Mouse (Mus musculus) midbrain, embryonic 13.5 days (tissue): ENCODE measurements around the gene Shisa2. TPM values are rescaled to one million over a fixed set of nuclear protein-coding genes. Genes with fewer than 3 reads are reported as not detected.
A peak's percentile ranks its signal among the peaks of the same experiment; 100 is the strongest.

Experiments used
- ATAC-seq: fragments of 200-750 bp; cut with Nextera tagmentation; 2 replicates; pipeline ENCODE4 v1.8.0; 2017; ENCODE audit warnings: mild to moderate bottlenecking, moderate TSS enrichment, moderate library complexity
- H3K27ac ChIP-seq: fragments of 300-500 bp; sonication (generic); 2 replicates; pipeline ENCODE4 v1.5.1; 2015; ENCODE audit warnings: inconsistent platforms, mild to moderate bottlenecking, moderate library complexity
- H3K27me3 ChIP-seq: fragments of 300-500 bp; sonication (generic); 2 replicates; pipeline ENCODE4 v1.6.1; 2015; ENCODE audit warnings: mild to moderate bottlenecking, inconsistent platforms
- H3K36me3 ChIP-seq: fragments of 300-500 bp; sonication (generic); 2 replicates; pipeline ENCODE4 v1.6.1; 2015; ENCODE audit warnings: mild to moderate bottlenecking, inconsistent platforms
- H3K4me1 ChIP-seq: fragments of 300-500 bp; sonication (generic); replicated peaks from 2 replicates; pipeline ENCODE4 v1.6.1; 2015; ENCODE audit warnings: inconsistent platforms
- H3K4me2 ChIP-seq: fragments of 300-500 bp; sonication (generic); replicated peaks from 2 replicates; pipeline ENCODE4 v1.6.1; 2015; ENCODE audit warnings: moderate library complexity, mild to moderate bottlenecking, inconsistent platforms
- H3K4me3 ChIP-seq: fragments of 300-500 bp; sonication (generic); replicated peaks from 2 replicates; pipeline ENCODE4 v1.5.1; 2015; ENCODE audit warnings: mild to moderate bottlenecking, inconsistent platforms
- H3K9ac ChIP-seq: fragments of 300-500 bp; sonication (generic); replicated peaks from 2 replicates; pipeline ENCODE4 v1.6.1; 2015; ENCODE audit warnings: mild to moderate bottlenecking, inconsistent platforms
- H3K9me3 ChIP-seq: fragments of 300-500 bp; sonication (generic); 2 replicates; pipeline ENCODE4 v1.6.1; 2016; ENCODE audit warnings: mild to moderate bottlenecking, inconsistent platforms
- WGBS: fragments of 180-500 bp; shearing (Covaris S2); methylation state at CpG from one replicate; pipeline ENCODE4 v1.1.7; 2015; 5-methylcytosine and 5-hydroxymethylcytosine counted together
- polyA plus RNA-seq: library from polyadenylated mRNA; unstranded; fragments of >200 nt; fragmentation: Nextera tagmentation; extraction: Ambion mirVana; gene quantifications from 2 replicates; pipeline ENCODE4 v1.2.1, GENCODE M21; 2015

Shisa2 gene
- polyA plus RNA-seq = 2.1 and 6.2 TPM in 2 replicates

DNA sequence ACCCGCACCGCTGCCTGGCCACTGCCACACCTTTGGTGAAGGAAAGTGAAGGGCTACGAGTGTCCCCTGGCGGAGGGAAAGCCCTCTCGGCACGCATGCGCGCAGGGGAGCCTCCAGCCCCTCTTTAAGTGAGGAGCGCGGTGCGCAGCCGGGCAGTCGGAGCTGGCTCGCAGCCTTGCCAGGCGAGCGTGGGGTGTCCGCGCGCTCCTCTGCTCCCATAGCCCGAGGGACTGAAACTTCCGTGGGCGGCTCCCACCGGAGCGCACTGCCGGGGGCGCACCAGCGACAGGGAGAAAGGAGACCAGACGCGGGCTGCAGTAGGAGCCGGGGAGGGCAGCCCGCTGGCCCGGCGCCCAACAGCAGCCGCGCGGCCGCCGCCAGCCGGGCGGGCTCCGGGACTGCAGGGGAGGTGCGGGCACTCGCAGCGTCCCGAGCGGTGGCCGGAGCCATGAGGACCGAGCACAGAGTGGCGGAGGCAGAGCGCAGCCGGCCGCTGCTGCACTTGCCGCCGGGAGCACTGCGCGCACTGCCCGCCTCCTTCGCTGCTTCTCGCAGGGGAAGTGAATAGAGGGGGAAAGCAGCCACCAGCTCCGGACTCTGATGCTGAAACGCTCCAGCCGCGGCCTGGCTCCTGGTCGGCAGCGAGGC, at the start of gene Shisa2:
Gene Shisa2 (plus strand): TSS at position 151 of the 648 bp plus-strand sequence.
- WGBS = under 1% methylated on average over 65 of the region's 65 CpGs

DNA sequence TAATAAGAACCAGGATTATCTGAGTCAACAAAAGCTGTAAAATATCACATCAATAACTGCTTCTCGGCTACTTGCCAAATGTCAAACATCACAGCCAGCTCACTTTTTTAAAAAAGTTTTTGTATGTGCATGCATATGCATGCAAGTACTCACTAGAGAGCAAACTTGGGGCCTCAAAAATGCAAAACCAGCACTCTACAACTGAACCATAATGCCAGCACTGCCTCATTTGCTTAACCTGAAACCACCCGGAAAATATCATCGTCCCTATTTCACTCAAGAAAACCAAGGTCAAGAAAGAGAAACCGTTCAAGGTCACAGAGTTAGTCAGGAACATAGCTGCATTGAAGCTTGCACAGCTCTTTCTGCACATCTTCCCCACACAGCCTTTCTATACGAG, 48.7 kb upstream of the Shisa2 start:
- Histone ChIP-seq H3K9ac (no peak overlapping the region), H3K4me1 (no peaks in the 10 kb centered on the region), H3K4me2 (no peak overlapping the region), H3K36me3 (peaks cover 45% of the 10 kb centered on the region), H3K27ac (no peak overlapping the region), H3K27me3 (no peaks in the 10 kb centered on the region), H3K4me3 (no peak overlapping the region), H3K9me3 (no peaks in the 10 kb centered on the region)
- no peak for ATAC-seq
- WGBS = 95% methylated on average over 5 of the region's 5 CpGs

More for the DNA sequence above, at the start of gene Shisa2:
- peaks cover 27% of the 10 kb centered on the region for H3K4me1 ChIP-seq
- H3K4me3 ChIP-seq = peak within 1 kb of the TSS; percentile 65
- ATAC-seq = peak; percentile 94
- peak within 1 kb of the TSS; percentile 79 for H3K27ac ChIP-seq
- H3K36me3 ChIP-seq = peaks cover 8% of the 10 kb centered on the region
- H3K9me3 ChIP-seq = no peaks in the 10 kb centered on the region
- H3K9ac ChIP-seq = peak within 1 kb of the TSS; percentile 74
- peaks cover 53% of the 10 kb centered on the region for H3K27me3 ChIP-seq
- H3K4me2 ChIP-seq = peak within 1 kb of the TSS; percentile 81

DNA sequence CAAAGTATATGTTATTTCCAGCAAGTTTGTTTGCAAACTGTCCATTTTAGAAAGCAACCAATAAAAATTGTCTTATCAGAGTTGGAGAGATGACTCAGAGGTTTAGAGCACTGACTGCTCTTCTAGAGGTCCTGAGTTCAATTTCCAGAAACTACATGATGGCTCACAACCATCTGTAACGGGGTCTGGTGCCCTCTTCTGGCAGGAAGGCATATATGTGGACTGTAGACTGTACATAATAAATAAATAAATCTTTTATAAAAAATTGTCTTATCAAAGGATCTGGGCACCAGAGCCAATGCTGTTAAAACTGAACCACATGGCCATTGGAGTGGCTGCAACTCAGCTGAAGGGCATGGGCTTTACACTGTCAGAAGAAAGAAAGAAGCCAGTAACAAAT, 34.5 kb upstream of the Shisa2 start:
- no peaks in the 10 kb centered on the region for H3K27me3 ChIP-seq

DNA sequence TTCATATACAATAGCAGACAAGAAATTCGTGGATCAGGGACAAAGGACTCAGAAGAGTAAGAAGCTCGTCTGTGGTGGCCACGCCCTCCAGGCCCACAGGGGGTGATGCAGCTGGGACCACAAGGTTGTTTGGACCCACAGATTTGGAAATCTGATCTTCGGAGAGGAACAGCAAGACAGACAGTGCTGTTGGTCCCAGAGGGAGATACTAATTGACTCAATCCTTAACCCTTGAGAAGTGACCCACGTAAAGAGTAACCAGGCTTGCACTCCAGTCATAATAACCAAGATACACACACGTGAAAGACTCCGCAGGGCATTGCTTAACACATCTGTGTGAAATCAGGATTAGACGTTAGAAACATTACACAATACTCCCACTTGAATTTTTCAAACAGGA, 33.2 kb upstream of the Shisa2 start:
- Histone ChIP-seq H3K9ac (no peak overlapping the region), H3K27ac (no peak overlapping the region), H3K4me2 (no peak overlapping the region), H3K9me3 (no peaks in the 10 kb centered on the region), H3K4me3 (no peak overlapping the region), H3K4me1 (peaks cover 5% of the 10 kb centered on the region), H3K36me3 (peaks cover 44% of the 10 kb centered on the region), H3K27me3 (no peaks in the 10 kb centered on the region)
- no peak for ATAC-seq
- 71% methylated on average over 8 of the region's 8 CpGs for WGBS

More for the DNA sequence above, 34.5 kb upstream of the Shisa2 start:
- 83% methylated on average over 1 of the region's 1 CpGs for WGBS
- no peaks in the 10 kb centered on the region for H3K9me3 ChIP-seq
- H3K9ac ChIP-seq = no peak overlapping the region
- no peak overlapping the region for H3K4me2 ChIP-seq
- ATAC-seq = no peak
- no peak overlapping the region for H3K27ac ChIP-seq
- H3K4me3 ChIP-seq = no peak overlapping the region
- H3K36me3 ChIP-seq = peaks cover 56% of the 10 kb centered on the region
- H3K4me1 ChIP-seq = no peaks in the 10 kb centered on the region

DNA sequence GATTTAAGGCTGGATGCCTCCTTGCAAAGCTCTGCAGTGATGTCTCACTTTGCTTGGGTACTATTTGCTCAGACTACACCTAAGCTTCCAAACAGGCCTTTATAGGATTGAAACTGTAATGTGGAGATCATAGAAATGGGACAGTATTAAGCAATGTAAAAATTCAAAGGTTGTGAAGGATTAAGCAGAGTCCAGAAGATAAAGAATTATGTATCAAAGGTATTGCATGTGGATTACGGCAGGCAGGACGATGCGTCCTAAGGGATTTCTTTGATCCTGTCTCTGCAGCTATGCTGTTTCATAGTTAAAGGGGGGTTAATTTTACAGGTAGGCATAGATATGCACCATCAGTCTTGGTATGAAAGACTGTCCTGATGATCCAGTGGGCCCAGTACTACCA, 32.5 kb upstream of the Shisa2 start:
- no peaks in the 10 kb centered on the region for H3K9me3 ChIP-seq
- no peak overlapping the region for H3K27ac ChIP-seq
- no peak for ATAC-seq
- peaks cover 9% of the 10 kb centered on the region for H3K4me1 ChIP-seq
- WGBS = 89% methylated on average over 3 of the region's 3 CpGs
- no peak overlapping the region for H3K4me2 ChIP-seq
- no peak overlapping the region for H3K4me3 ChIP-seq
- no peak overlapping the region for H3K9ac ChIP-seq
- no peaks in the 10 kb centered on the region for H3K27me3 ChIP-seq
- H3K36me3 ChIP-seq = peaks cover 43% of the 10 kb centered on the region

DNA sequence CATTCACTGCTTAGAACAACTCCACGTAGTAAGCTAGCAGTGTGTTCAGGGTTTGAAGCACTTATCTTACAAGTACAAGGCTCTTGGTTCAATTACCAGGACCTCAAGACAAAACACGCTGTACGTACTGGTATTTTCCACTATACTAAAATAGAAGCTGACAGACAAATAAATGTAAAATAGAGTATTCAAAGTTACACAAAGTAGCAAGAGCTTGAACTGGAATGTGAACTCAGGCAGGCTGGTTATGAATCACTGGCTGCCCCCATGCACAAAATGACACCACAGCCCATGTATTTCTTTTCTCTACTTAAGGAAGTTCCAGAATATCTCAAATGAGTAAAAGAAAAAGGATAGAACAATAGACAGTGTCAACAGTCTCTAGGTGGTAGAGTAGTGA, 30.1 kb upstream of the Shisa2 start:
- 92% methylated on average over 3 of the region's 3 CpGs for WGBS
- no peak overlapping the region for H3K4me2 ChIP-seq

DNA sequence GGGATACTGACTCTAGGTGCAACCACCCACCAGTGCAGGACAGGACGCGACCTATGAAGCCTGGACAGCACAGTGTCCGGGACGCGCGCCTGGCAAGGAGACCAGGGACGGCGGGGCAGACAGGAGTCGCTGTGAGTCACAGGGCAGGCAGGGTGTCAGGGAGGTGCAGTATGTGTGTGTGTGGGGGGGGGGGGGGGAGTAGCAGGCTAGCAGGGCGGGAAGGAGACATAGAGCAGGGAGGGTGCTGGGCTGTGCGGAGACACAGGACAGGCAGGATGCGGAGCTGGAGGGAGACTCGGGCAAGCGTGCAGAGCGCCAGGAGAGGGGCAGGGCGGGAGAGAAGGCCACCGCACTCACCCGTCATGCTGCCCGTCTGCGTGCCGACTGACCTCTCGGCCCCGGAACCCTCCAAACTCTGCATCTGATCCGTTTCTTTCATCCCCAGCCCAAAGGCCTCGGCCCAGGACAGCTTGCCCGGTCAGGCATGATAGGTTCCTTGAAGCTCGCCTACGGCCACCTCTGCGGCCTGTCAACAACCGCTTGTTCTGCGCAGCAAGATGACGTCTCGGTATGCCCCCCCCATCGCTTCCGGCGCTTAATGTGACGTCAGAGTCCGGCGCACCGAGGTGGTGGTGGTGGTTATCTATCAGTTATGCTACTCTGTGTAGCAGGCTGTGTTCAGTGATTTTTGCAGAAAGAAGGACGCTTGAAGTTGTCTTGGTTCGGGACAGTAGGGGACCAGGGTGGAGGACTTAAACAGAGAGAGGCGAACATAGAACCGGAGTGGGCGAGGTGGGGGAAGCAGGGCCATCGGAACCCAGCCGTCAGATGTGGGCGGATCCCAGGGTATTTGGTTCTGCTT, 27.5 kb upstream of the Shisa2 start, which contains the start of gene Cdadc1:
Gene Cdadc1 (minus strand): TSS at position 562 of the 862 bp plus-strand sequence.
- Histone ChIP-seq H3K9ac (peak within 1 kb of the TSS; percentile 89), H3K27me3 (0 out of 2 replicates have a peak, but pooled peaks cover 2% of the 10 kb centered on the region), H3K36me3 (peaks cover 8% of the 10 kb centered on the region; the same call in 1 of the 2 replicates), H3K4me2 (peak within 1 kb of the TSS; percentile 94), H3K4me3 (peak within 1 kb of the TSS; percentile 94), H3K27ac (peak within 1 kb of the TSS; percentile 62), H3K4me1 (peaks cover 13% of the 10 kb centered on the region), H3K9me3 (no peaks in the 10 kb centered on the region)
- WGBS = under 1% methylated on average over 44 of the region's 48 CpGs
- peak; percentile 94 for ATAC-seq

More for the DNA sequence above, 30.1 kb upstream of the Shisa2 start:
- no peak overlapping the region for H3K27ac ChIP-seq
- peaks cover 13% of the 10 kb centered on the region for H3K4me1 ChIP-seq
- no peak for ATAC-seq
- no peak overlapping the region for H3K4me3 ChIP-seq
- peaks cover 25% of the 10 kb centered on the region for H3K36me3 ChIP-seq
- no peaks in the 10 kb centered on the region for H3K9me3 ChIP-seq
- no peaks in the 10 kb centered on the region for H3K27me3 ChIP-seq
- H3K9ac ChIP-seq = no peak overlapping the region

DNA sequence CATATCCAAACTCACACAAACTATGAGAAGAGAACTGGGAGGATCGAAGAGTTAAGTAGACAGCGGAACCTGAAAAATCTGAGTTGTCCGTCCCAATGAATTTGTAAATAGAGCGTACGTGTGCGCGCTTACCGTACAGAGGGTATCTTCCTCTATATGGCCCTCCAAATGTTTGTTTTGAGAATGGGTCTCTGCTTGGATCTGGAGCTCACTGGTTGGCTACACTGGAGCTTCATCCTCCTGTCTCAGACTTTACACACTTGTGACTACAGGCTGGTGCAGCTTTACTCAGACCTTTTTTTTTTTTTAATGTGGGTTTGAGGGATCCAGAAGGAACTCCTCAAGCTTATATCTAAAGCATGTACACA, 26.9 kb upstream of the Shisa2 start:
- Histone ChIP-seq H3K4me3 (peak overlapping the region; percentile 94), H3K4me1 (peaks cover 13% of the 10 kb centered on the region), H3K27me3 (0 out of 2 replicates have a peak, but pooled peaks cover 8% of the 10 kb centered on the region), H3K9ac (peak overlapping the region; percentile 89), H3K27ac (peak overlapping the region; percentile 62), H3K9me3 (no peaks in the 10 kb centered on the region), H3K36me3 (peaks cover 6% of the 10 kb centered on the region; the same call in 1 of the 2 replicates), H3K4me2 (peak overlapping the region; percentile 60)
- peak; percentile 41; the same call in 1 of the 2 replicates for ATAC-seq
- 3% methylated on average over 8 of the region's 8 CpGs for WGBS

DNA sequence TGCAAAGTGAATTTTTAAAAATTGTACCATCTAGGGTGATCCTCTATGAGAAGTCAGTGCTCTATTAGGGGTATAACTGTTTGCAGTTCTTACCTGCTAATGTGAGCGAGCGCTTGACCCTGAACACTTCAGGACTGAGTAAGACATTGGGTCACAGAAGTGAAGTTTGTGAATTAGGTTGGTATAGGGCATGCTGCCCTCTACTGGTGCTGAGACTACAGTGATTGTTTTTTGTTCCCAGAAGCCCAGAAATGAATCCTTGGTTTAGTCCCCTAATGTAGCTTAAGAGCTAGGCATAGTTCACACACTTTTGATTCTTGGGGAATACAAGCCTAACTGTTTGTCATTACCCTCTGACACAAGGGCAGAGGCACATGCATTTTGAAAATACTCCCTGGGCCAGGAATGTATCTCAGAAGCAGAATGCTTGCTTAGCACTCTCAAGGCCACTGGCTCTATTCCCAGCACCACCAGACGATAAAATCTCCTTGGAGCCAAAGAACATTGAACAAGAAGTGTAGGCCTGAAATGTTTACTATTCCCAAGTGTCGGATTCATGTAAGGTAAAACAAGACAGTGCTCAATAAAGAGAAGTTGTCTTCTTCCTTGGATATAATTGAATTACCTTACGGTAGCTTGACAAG, 21.0 kb upstream of the Shisa2 start:
- no peaks in the 10 kb centered on the region for H3K9me3 ChIP-seq
- H3K4me1 ChIP-seq = no peaks in the 10 kb centered on the region
- 0 out of 2 replicates have a peak, but pooled peaks cover 8% of the 10 kb centered on the region for H3K27me3 ChIP-seq
- no peak for ATAC-seq
- WGBS = 82% methylated on average over 5 of the region's 5 CpGs
- H3K4me3 ChIP-seq = no peak overlapping the region
- no peak overlapping the region for H3K4me2 ChIP-seq
- no peak overlapping the region for H3K9ac ChIP-seq
- H3K36me3 ChIP-seq = no peaks in the 10 kb centered on the region
- no peak overlapping the region for H3K27ac ChIP-seq

DNA sequence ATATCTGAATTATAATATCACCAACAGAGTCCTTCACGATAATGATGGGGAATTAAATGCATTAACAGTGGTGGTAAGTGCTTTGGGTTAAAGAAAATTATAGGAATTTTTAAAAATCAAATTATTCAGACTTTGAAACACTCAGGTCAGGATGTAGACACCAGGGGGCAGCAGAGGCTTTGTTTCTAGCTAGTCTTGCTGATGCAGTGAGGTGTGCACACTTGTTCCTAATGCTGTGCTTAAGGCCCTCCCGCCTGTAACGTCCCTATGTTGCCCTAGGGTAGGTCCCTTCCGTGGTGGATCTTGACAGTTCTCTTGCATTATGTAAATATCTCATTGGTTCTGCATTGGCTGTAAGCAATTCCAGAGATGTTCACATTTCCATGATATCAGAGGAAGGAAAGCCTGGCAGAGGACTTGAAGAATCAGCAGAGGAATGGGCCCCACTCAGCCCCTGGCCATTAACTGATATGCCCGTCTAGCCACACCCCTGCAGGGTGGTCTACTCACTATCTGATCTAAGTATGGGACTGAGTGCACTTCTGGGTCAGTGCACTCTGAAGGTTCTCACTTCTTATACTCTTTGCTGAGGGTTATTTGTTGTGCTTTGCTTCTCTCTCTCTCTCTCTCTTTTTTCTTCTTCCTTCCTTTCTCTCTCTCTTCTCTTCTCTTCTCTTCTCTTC, 19.3 kb upstream of the Shisa2 start:
- Histone ChIP-seq H3K9me3 (no peaks in the 10 kb centered on the region), H3K36me3 (no peaks in the 10 kb centered on the region), H3K4me2 (no peak overlapping the region), H3K27me3 (0 out of 2 replicates have a peak, but pooled peaks cover 8% of the 10 kb centered on the region), H3K4me1 (no peaks in the 10 kb centered on the region), H3K9ac (no peak overlapping the region), H3K27ac (no peak overlapping the region), H3K4me3 (no peak overlapping the region)
- peak; percentile 83 for ATAC-seq
- 25% methylated on average over 5 of the region's 5 CpGs for WGBS

DNA sequence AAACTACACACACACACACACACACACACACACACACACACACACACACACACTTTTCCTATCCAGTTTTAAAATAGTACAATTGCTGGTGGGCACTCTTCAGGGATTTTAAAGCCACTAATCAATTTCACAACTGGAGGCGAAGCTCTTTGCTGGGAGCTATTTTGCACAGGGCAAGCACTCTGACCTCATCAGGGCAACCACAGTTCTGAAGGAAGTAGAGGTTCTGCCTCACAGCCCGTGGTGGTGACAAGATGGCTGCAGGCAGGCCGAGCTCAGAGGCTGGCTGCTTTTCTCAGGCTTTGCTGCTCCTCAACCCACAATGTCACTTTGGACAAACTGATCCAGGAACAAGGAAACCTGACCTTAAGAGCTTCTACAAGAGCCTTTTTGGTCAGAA, 18.1 kb upstream of the Shisa2 start:
- Histone ChIP-seq H3K4me1 (no peaks in the 10 kb centered on the region), H3K27me3 (0 out of 2 replicates have a peak, but pooled peaks cover 8% of the 10 kb centered on the region), H3K9me3 (no peaks in the 10 kb centered on the region), H3K9ac (no peak overlapping the region), H3K4me3 (no peak overlapping the region), H3K4me2 (no peak overlapping the region), H3K36me3 (no peaks in the 10 kb centered on the region), H3K27ac (no peak overlapping the region)
- WGBS = 52% methylated on average over 3 of the region's 3 CpGs
- no peak for ATAC-seq
